Mouse (Mus musculus) kidney, embryonic 15.5 days (tissue): ENCODE results near the gene Ptger1. TPM values are rescaled to one million over a fixed set of nuclear protein-coding genes. Genes with fewer than 3 reads are reported as not detected.

ENCODE experiments used
- ATAC-seq: fragments of 200-750 bp; cut with Nextera tagmentation; replicated peaks from 2 replicates; pipeline ENCODE4 v1.8.0; 2017; ENCODE audit warnings: moderate TSS enrichment; ENCODE audit not compliant: low FRiP score
- H3K27ac ChIP-seq: fragments of 300-500 bp; sonication (generic); 2 replicates; pipeline ENCODE4 v1.5.1; 2015; ENCODE audit warnings: mild to moderate bottlenecking, inconsistent platforms
- H3K27me3 ChIP-seq: fragments of 300-500 bp; sonication (generic); 2 replicates; pipeline ENCODE4 v1.6.1; 2015; ENCODE audit warnings: inconsistent platforms
- H3K36me3 ChIP-seq: fragments of 300-500 bp; sonication (generic); 2 replicates; pipeline ENCODE4 v1.6.1; 2015; ENCODE audit warnings: inconsistent platforms
- H3K4me1 ChIP-seq: fragments of 300-500 bp; sonication (generic); 2 replicates; pipeline ENCODE4 v1.6.1; 2015; ENCODE audit warnings: inconsistent platforms
- H3K4me2 ChIP-seq: fragments of 300-500 bp; sonication (generic); 2 replicates; pipeline ENCODE4 v1.6.1; 2015; ENCODE audit warnings: moderate library complexity, mild to moderate bottlenecking, inconsistent platforms
- H3K4me3 ChIP-seq: fragments of 300-500 bp; sonication (generic); replicated peaks from 2 replicates; pipeline ENCODE4 v1.5.1; 2015; ENCODE audit warnings: mild to moderate bottlenecking, inconsistent platforms
- H3K9ac ChIP-seq: fragments of 300-500 bp; sonication (generic); 2 replicates; pipeline ENCODE4 v1.6.1; 2015; ENCODE audit warnings: mild to moderate bottlenecking, inconsistent platforms
- H3K9me3 ChIP-seq: fragments of 300-500 bp; sonication (generic); replicated peaks from 2 replicates; pipeline ENCODE4 v1.6.1; 2016; ENCODE audit warnings: inconsistent platforms
- WGBS: fragments of 180-500 bp; shearing (Covaris S2); methylation state at CpG from one replicate; pipeline ENCODE4 v1.1.7; 2015; ENCODE audit warnings: mixed read lengths; 5-methylcytosine and 5-hydroxymethylcytosine counted together
- polyA plus RNA-seq: library from polyadenylated mRNA; unstranded; fragments of >200 nt; fragmentation: Nextera tagmentation; extraction: Ambion mirVana; gene quantifications from 2 replicates; pipeline ENCODE4 v1.2.1, GENCODE M21; 2015

Gene Ptger1
- polyA plus RNA-seq, 1 experiment from 2014 or later: 2.9 TPM

DNA sequence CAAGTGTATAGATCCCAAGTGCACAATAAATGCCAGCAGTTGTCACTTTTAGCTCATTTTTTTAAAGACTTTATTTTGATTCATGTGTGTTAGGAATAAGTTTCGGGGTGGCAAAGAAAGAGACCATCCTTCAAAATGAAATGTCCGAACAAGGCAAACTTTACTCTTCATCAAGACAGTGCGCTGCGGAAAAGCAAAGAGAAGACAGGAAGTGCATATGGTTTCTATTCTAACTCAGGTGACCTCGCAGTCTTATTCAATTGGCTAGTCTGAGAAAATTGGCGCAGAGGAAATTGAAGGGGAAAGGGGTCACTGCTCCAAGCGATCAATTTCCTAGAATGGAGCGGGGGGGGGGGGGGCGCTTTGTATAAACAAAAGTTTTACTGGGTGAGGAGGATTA lies 33.1 kb downstream of the Ptger1 start:
- WGBS: 10% methylated on average over 9 of the region's 9 CpGs
- Histone ChIP-seq H3K4me1 (peaks cover 56% of the 10 kb centered on the region), H3K9me3 (no peaks in the 10 kb centered on the region), H3K4me2 (peak overlapping the region; percentile 76), H3K36me3 (no peaks in the 10 kb centered on the region), H3K9ac (peak overlapping the region; percentile 86), H3K27ac (peak overlapping the region; percentile 89), H3K27me3 (no peaks in the 10 kb centered on the region), H3K4me3 (peak overlapping the region; percentile 74)
- ATAC-seq: no peak

- ATAC-seq: no peak
- H3K9ac ChIP-seq: no peak overlapping the region
- no peaks in the 10 kb centered on the region for H3K36me3 ChIP-seq
- 76% methylated on average over 9 of the region's 9 CpGs for WGBS
- no peaks in the 10 kb centered on the region for H3K27me3 ChIP-seq
- no peak overlapping the region for H3K4me3 ChIP-seq
- no peaks in the 10 kb centered on the region for H3K9me3 ChIP-seq
- peaks cover 46% of the 10 kb centered on the region for H3K4me1 ChIP-seq
- H3K4me2 ChIP-seq: peak overlapping the region; percentile 76; the same call in 1 of the 2 replicates
- peak overlapping the region; percentile 32; the same call in 1 of the 2 replicates for H3K27ac ChIP-seq
These were observed 34.1 kb downstream of the Ptger1 start for GRCm38 (mm10) chr8:83700423-83701085.

- Histone ChIP-seq H3K4me1 (peaks cover 18% of the 10 kb centered on the region), H3K4me2 (no peak overlapping the region)
- WGBS: 86% methylated on average over 4 of the region's 4 CpGs
These were observed 36.9 kb downstream of the Ptger1 start for GRCm38 (mm10) chr8:83703426-83703825.

DNA sequence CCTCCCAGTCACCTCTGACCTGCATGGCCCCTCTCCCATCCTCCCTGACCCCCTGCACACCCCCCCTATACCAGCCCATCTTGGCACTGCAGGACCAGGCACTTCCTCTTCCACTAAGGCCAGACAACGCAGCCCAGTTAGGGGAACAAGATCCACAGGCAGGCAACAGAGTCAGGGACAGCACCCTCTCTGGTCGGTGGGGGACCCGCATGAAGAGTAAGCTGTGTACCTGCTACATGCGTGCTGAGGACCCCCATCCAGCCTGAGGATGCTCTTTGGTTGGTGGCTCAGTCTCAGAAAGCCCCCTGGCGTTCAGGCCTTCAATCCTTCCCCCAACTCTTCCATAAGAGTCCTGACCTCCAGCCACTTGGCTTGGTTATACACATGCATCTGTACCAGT lies 39.9 kb downstream of the Ptger1 start:
- H3K4me3 ChIP-seq: no peak overlapping the region
- no peaks in the 10 kb centered on the region for H3K4me1 ChIP-seq
- 62% methylated on average over 5 of the region's 5 CpGs for WGBS
- no peak overlapping the region for H3K27ac ChIP-seq
- no peak overlapping the region for H3K4me2 ChIP-seq
- no peak for ATAC-seq
- no peaks in the 10 kb centered on the region for H3K27me3 ChIP-seq
- no peaks in the 10 kb centered on the region for H3K36me3 ChIP-seq
- no peak overlapping the region for H3K9ac ChIP-seq
- no peaks in the 10 kb centered on the region for H3K9me3 ChIP-seq

More at GRCm38 (mm10) chr8:83703426-83703825, 36.9 kb downstream of the Ptger1 start:
- H3K27ac ChIP-seq: no peak overlapping the region
- H3K27me3 ChIP-seq: no peaks in the 10 kb centered on the region
- no peaks in the 10 kb centered on the region for H3K36me3 ChIP-seq
- H3K4me3 ChIP-seq: no peak overlapping the region
- no peak for ATAC-seq
- H3K9ac ChIP-seq: no peak overlapping the region
- H3K9me3 ChIP-seq: no peaks in the 10 kb centered on the region

DNA sequence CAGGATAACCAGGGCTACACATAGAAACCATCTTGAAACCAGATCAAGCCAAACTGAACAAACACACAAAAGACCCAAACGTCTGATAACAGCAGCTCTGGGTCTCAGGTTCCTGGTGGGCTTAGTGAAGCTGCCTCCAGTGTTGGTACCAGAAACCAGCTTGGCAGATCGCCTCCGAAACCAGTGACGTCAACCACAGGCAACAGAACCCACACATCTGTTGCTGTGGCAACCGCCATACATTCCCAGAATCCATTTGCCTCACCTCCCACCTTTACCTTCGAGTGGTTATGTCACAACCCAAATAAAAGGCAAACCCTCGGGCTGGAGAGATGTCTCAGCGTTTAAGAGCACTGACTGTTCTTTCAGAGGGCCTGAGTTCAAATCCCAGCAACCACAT lies 41.1 kb downstream of the Ptger1 start:
- 79% methylated on average over 8 of the region's 8 CpGs for WGBS
- no peaks in the 10 kb centered on the region for H3K9me3 ChIP-seq
- no peak overlapping the region for H3K9ac ChIP-seq
- no peaks in the 10 kb centered on the region for H3K27me3 ChIP-seq
- H3K4me1 ChIP-seq: no peaks in the 10 kb centered on the region
- no peak overlapping the region for H3K4me3 ChIP-seq
- no peak overlapping the region for H3K27ac ChIP-seq
- no peak overlapping the region for H3K4me2 ChIP-seq
- ATAC-seq: no peak
- no peaks in the 10 kb centered on the region for H3K36me3 ChIP-seq

- no peaks in the 10 kb centered on the region for H3K9me3 ChIP-seq
- peaks cover 20% of the 10 kb centered on the region for H3K4me1 ChIP-seq
- peak overlapping the region; percentile 67; the same call in 1 of the 2 replicates for H3K27ac ChIP-seq
- peak overlapping the region; percentile 96 for H3K4me3 ChIP-seq
- 17% methylated on average over 8 of the region's 8 CpGs for WGBS
- no peaks in the 10 kb centered on the region for H3K27me3 ChIP-seq
- H3K9ac ChIP-seq: 0 out of 2 replicates have a peak overlapping the region, but pooled peaks have one; percentile 26
- H3K36me3 ChIP-seq: peaks cover 9% of the 10 kb centered on the region
- peak overlapping the region; percentile 82 for H3K4me2 ChIP-seq
- ATAC-seq: no peak
These were observed 48.2 kb downstream of the Ptger1 start for GRCm38 (mm10) chr8:83714676-83715030.

DNA sequence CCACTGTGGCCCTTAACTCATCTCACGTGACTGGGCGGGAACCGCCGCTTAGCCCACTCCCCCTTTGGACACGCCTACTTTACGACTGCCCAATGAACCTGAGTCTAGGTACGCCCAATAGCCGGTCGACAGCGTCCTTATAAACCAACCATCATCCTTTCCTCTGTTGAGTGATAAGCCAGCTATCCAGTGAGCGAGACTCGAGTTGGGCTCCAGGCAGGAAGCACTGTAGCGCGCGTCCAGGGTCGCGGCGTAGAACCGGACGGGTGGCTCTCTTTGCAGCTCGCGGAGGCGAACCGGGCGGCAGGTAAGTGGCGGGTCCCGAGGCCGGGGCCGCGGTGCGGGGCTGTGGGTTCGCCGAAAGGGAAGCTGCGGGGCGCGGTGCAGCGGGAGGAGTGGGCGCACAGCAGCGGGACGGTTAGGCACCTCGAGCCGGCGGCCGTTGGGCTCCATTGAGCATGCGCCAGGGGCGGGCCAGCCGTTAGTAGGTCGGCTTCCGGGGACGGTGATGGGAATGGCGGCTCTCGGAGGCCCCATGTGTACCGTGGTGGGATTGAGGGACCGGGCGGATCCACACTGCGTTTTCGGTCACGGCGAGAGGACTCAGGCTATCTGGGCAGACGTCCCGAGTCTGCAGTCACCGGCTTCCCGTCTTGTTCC lies 48.7 kb downstream of the Ptger1 start, which contains the start of gene Ddx39:
Gene Ddx39, plus strand, starts transcription at position 147 of the 660 bp plus-strand sequence.
- Histone ChIP-seq H3K4me1 (peaks cover 20% of the 10 kb centered on the region), H3K9me3 (no peaks in the 10 kb centered on the region), H3K27ac (peak within 1 kb of the TSS; percentile 96), H3K4me3 (peak within 1 kb of the TSS; percentile 96), H3K9ac (peak within 1 kb of the TSS; percentile 87), H3K27me3 (no peaks in the 10 kb centered on the region), H3K36me3 (peaks cover 15% of the 10 kb centered on the region), H3K4me2 (peak within 1 kb of the TSS; percentile 82)
- under 1% methylated on average over 63 of the region's 63 CpGs for WGBS
- peak; percentile 100 for ATAC-seq

DNA sequence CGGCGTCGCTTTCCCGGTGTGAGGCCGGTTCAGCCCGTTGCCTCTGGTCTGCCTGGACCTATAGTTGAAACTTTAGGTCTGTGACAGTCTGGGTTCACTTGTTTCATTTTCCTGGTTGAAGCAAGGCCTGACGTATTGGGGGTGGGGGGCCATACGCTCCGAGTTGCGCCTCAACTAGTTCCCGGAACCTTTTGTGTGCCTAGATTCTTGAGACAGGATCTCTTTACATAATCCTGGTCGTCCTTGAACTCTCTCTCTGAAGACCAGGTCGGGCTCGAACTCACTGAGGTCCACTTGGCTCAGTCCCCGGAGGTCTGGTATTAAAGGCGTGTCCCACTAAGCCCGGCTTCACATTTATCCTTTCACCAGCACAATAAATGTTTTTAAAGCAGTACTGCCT lies 49.3 kb downstream of the Ptger1 start:
- peak overlapping the region; percentile 87 for H3K9ac ChIP-seq
- H3K4me1 ChIP-seq: peaks cover 20% of the 10 kb centered on the region
- peak overlapping the region; percentile 96 for H3K4me3 ChIP-seq
- WGBS: 1% methylated on average over 17 of the region's 17 CpGs
- H3K4me2 ChIP-seq: peak overlapping the region; percentile 82
- ATAC-seq: no peak
- peaks cover 21% of the 10 kb centered on the region for H3K36me3 ChIP-seq
- H3K9me3 ChIP-seq: no peaks in the 10 kb centered on the region
- no peaks in the 10 kb centered on the region for H3K27me3 ChIP-seq
- H3K27ac ChIP-seq: peak overlapping the region; percentile 96

DNA sequence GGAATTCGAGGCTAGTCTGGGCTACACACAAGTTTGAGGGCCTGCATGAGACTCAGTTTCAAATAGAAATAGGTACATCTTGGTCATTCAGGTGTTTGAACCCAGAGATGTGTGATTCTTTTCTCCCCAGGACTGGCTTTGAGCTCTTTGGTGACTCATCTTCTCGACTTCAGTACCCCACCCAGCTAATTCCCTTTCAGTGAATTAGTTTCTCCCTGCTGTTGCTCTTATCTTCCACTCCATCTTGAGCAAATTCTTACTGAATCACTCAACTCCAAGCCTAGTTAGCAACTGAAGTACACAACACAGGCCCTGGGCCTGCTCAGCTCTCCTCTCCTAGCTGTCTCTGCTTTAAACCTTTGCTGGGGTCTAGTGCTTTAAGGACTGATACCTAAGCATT lies 50.1 kb downstream of the Ptger1 start:
- no peak overlapping the region for H3K27ac ChIP-seq
- H3K27me3 ChIP-seq: no peaks in the 10 kb centered on the region
- no peak for ATAC-seq
- 0 out of 2 replicates have a peak overlapping the region, but pooled peaks have one; percentile 21 for H3K9ac ChIP-seq
- H3K4me2 ChIP-seq: peak overlapping the region; percentile 82
- H3K4me3 ChIP-seq: peak overlapping the region; percentile 96
- WGBS: 68% methylated on average over 2 of the region's 2 CpGs
- H3K36me3 ChIP-seq: peaks cover 29% of the 10 kb centered on the region
- H3K9me3 ChIP-seq: no peaks in the 10 kb centered on the region
- peaks cover 20% of the 10 kb centered on the region for H3K4me1 ChIP-seq

DNA sequence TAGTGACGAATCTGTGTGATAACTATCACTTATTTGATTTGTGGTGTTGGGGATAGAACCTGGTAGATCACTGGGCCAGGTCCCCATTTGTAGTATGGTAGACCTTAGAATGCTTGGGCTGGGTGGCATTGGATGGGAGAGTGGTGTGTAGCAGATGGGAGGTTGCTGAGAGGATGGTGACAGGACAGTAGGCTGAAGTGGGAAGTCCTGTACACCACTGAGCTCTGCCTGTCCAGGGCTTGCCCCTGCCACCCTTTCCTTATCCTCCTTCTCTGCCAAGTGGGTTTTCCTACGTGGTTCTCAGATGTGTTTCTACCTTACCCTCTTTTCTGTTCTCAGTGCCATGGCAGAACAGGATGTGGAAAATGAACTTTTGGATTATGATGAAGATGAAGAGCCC lies 52.6 kb downstream of the Ptger1 start:
- H3K9me3 ChIP-seq: no peaks in the 10 kb centered on the region
- H3K36me3 ChIP-seq: peaks cover 53% of the 10 kb centered on the region
- WGBS: 75% methylated on average over 2 of the region's 2 CpGs
- ATAC-seq: no peak
- H3K27me3 ChIP-seq: no peaks in the 10 kb centered on the region
- H3K4me1 ChIP-seq: peaks cover 20% of the 10 kb centered on the region
- H3K9ac ChIP-seq: no peak overlapping the region
- H3K4me3 ChIP-seq: no peak overlapping the region
- no peak overlapping the region for H3K27ac ChIP-seq
- H3K4me2 ChIP-seq: no peak overlapping the region

- Histone ChIP-seq H3K4me1 (peaks cover 19% of the 10 kb centered on the region), H3K9me3 (no peaks in the 10 kb centered on the region), H3K9ac (no peak overlapping the region), H3K4me2 (no peak overlapping the region), H3K27ac (no peak overlapping the region), H3K36me3 (peaks cover 60% of the 10 kb centered on the region), H3K27me3 (no peaks in the 10 kb centered on the region), H3K4me3 (no peak overlapping the region)
- WGBS: 94% methylated on average over 2 of the region's 2 CpGs
- no peak for ATAC-seq
These were observed 53.2 kb downstream of the Ptger1 start for GRCm38 (mm10) chr8:83719693-83720092.

DNA sequence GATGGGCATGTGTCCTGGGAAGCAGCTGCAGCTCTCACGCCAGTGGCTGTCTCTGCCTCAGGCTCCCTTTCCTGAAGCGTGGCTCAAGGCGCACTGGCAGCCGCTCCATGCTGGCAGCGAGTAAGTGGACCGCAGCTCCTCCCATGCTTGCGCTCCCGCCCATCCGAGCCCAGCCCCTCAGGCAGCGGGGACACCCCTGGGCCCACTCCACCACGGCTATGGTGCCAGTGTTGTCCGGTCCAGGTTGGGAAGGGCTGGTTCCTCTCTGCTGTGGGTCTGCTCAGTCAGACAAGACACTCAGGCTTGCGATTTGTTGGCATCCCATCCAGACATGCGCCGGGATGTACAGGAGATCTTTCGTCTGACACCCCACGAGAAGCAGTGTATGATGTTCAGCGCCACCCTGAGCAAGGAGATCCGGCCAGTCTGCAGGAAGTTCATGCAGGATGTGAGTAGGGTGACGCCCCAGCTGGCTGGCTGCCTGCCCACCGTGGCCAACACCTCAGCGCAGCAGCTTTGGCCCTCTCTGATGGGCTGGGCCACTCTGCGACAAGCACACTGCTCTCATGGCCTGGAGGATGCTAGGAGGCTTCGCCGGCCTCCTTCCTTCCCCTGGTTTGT lies 55.0 kb downstream of the Ptger1 start:
- H3K4me3 ChIP-seq: no peak overlapping the region
- no peak overlapping the region for H3K9ac ChIP-seq
- no peaks in the 10 kb centered on the region for H3K27me3 ChIP-seq
- peaks cover 76% of the 10 kb centered on the region for H3K36me3 ChIP-seq
- no peak overlapping the region for H3K27ac ChIP-seq
- ATAC-seq: 0 out of 2 replicates have a peak, but pooled peaks have one; percentile 30
- WGBS: 82% methylated on average over 25 of the region's 25 CpGs
- H3K9me3 ChIP-seq: no peaks in the 10 kb centered on the region
- peaks cover 10% of the 10 kb centered on the region for H3K4me1 ChIP-seq
- H3K4me2 ChIP-seq: no peak overlapping the region
